Mouse (Mus musculus) ZHBTc4 (cell line): ENCODE data around the gene Mlh1.

Source experiments
- DNase-seq: peaks from one replicate; pipeline ENCODE4 v3.0.0-alpha.2; 2011; ENCODE audit warnings: low read depth, low spot score

The Mlh1 gene

DNA sequence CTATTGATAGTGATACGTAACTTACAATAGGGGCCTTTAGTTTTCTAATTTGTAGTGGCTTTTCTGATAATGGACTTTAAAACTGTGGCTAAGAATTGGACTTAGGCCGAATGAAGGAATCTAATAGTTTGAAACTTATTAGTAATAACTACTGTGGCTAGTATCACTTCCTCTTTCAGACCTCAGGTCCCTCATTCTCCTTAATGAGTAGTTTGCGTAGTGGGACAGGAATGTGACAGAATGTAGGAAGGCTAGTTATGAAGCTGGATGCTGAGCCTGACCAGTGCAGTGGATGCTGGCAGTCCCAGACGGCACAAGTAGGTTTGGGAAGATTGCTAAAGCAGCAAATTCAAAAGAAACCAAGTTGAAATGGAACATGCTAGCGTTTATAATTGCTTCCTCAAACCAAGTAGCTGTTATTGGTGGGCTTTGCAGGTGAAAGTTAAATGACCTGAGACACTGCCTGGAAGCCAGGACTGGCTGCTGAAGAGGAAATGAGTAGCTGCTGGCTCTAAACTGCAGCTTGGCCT is 51.0 kb downstream of the Mlh1 start:
- DNase-seq = no peak

DNA sequence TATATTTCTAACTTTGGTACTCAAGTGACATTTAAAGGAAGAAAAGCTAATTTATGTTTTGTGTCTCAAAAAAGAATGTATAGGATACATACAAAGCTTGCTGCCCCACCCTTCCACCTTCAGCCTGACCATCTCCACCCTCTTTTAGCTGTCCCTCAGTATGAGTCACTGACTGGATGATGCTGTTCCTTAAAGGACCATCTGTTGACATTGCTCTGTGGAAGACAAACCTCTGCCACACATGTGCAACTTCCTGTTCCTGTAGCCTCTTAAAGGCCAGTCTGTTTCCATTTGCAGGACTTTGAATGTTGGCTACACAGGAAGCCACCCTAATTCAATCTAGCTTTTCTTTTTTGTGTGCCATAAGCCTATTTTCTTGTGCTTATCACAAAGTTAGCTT is 55.2 kb downstream of the Mlh1 start:
- DNase-seq = no peak

DNA sequence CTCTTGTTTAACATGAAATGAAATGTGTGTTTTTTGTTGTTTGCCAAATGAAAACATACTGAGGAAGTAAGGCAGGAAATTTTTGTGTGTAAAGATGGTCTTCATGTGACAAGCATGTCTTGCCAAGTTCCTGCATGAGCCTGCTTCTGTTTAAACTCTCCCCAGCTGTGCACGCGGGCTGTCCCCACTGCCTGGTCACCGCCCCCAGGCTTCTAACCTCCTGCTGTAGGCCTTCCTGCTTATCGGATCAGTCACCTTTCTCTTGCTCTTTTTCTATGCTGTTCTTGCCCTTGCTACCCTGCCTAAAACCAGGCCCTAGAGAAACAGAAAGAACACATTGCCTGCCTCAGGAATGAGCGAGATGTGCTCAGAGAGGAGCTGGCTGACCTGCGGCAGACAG is 58.1 kb downstream of the Mlh1 start:
- no peak for DNase-seq

DNA sequence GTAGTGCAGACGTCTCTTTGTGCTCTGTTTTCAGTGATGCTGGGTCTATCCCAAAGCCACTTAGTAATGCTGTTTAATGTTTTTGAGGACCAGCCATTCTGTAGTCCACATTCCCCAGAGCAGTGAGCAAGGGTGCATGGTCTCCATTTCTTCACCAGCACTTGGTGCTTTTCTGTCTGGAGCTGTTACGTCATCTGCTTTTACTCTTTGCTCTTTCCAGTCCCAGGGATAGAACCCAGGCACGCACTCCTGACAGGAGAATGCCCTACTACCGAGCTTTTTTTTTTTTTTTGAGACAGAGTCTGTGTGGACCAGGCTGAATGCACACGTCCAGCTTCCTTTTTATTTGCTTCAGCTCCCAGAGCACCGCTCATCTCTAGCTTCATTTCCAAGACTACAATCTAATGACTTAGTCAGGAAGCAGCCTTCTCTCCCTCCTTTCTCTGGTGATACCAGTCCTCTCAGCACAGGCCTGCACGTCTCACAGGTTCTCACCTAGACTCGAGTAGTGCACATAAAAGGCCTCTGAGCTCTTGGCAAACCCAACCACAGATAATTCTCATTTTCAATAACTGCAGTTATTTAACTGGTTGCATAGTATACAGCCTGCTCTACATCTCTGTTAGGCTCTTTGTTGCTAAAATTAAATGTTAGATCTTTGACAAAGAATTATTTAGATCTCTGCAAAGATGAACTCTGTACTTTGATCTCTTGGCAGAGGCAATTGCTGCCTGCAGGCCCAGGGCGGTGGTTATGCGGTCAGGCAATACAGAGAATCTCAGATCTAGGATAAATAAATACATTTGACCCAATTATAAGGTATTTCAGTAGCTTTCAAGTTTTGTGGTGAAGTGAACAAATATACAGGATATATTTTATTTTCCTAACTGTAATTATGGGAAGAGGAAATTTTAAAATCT is 60.2 kb downstream of the Mlh1 start:
- DNase-seq = no peak

DNA sequence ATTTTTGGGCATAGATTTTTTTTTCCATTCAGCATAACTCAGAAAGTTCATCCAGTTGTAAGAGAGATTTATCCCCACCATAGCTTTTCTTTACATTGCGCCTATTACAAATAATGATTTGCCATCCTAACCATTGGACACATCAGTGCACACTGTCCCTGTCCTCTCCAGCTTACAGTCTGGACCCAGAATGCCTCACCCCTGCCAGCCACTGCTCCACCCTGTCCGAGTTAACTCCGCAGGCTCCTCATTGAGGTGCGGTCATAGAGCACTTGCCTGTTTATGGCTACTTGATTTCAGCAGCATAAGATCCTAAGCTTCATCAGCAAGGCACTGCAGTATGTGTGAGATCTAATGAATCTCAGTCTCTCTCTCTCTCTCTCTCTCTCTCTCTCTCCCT is 61.2 kb downstream of the Mlh1 start:
- no peak for DNase-seq

DNA sequence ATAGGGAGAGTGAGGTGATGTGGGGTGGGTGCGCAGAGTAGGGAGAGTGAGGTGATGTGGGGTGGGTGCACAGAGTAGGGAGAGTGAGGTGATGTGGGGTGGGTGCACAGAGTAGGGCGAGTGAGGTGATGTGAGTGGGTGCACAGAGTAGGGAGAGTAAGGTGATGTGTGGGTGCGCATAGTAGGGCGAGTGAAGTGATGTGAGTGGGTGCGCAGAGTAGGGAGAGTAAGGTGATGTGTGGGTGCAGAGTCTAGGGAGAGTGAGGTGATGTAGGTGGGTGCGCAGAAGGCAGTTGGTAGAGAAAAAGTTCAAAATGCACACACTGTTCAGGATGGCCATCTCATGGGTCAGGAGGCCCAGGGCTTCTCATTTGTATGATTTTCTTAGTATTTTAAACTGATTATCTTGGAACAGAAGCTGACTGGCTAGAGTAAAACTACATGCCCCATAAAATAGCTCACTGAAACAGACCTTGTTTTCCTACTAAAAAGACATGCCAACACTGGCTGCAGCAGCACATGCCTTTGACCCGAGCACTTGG is 62.4 kb downstream of the Mlh1 start:
- DNase-seq = no peak

DNA sequence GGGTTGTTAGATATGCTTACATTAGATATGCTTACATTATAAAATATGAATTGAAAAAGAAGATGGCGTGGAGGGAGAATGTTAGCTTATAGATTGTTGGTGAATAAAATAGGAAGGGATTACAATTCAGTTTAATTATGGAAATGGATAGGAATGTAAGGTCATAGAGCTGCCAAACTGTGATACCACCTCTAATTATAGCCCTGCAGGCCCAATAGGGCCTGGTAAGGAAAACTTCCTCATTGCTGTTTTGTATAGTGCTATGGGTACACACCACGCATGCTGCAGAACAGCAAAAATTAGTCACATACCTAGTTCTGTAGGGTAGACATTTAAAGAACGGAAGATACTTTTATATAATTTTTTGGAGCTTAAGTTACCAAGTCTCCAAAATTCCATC is 63.4 kb downstream of the Mlh1 start:
- DNase-seq = no peak

DNA sequence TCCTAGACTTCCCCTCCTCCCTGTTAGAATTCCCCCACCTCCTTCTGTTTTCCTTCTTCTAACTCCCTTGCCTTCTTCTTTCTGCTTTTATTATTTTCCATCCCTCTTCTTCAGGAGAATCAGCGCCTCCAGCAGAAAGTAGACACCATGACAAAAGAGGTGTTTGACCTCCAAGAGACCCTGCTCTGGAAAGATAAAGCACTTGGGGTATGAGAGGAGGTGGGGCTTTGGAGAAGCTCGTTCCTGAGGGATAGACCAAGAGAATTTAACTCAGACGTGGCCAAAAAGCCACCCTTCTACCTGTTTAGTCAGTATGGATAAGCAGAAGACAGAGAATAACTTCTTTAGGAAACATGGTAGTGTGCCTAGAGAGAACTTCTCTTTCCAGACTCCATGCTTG is 63.9 kb downstream of the Mlh1 start:
- DNase-seq = no peak

DNA sequence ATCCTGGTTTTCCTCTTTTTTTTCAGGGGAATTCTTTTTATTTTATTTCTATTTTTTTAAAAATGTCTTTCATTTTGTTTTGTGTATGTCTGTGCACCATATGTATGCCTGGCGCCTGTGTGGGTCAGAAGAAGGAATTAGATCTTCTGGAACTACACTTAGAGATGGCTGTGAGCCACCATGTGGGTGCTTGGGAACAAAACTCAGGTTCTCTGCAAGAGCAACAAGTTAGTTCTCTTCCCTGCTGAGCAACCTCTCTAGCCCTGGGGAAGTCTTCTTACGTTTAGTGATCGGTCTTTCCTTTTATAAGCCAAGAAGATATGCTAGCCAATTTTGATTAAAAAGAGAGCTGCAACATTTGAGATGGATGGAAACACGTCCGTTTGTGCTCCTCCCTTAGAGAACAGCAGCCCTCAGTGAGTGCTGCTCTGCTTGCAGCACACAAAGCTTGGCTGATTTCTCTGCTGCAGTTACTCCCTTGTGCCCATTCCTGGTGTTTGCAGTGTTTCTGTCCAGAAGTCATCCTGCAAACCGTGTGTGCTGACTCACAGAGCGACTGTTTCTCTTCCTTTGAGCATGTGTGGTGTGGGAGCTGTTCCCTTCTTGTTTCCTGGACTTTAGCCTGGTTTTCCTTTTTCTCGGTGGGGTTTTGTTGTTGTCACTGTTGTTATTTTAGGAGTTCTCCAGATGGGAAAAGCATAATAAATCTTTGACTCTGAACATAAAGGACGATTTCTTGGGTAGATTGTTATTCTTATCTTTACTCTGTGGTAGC is 66.8 kb downstream of the Mlh1 start:
- no peak for DNase-seq

DNA sequence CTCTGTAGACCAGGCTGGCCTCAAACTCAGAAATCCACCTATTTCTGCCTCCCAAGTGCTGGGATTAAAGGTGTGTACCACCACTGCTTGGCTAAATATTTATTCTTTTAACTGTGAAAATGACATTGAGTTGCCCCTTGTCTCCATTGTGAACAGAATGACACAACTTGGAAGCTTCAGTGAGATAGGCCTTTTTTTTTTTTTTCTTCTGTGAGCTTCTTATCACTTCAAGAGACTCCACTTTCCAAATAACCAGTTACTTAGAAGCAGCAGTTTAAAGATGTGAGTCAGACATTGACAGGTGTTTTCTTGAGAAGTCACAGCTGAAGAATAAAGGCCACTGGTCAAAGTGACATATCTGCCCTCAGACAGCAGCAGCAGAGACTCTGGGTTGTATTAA is 71.4 kb downstream of the Mlh1 start:
- no peak for DNase-seq

DNA sequence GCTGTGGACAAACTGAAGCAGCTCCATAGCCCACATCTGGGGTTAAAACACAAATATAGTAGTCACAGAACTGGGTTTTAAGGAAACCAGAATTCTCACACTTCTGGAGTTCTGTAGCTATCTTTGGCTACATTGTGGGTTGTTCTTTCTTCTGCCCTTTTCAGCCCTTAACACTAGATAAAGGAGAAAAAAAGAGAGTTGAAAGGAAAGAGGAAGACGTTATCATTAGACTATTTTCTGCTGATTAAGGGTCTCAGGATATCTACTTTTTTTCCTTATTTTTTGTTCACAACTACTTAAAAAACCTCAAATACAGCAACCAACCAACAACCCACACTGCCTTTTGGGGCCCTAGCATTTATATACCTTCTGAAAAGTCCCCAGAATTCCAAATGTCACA is 73.3 kb downstream of the Mlh1 start:
- no peak for DNase-seq

DNA sequence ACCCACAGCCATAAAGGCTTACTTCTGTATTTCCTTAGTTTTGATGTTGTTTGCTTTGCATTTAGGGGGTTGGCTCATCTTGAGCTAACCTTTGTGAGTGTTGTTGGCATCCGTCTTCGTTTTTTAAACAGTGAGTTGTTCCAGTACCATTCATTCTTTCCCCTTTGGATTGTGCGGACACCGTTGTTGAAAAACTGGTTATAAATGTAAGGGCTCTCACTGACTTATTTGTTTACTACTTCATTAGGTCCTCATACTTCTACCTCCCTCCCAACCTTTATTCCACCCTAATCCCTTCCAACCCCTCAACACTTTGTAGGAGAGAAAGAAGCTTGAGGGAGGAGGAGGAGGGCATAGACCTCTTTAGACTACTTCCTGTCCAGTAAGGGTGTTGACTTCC is 73.9 kb downstream of the Mlh1 start:
- no peak for DNase-seq

DNA sequence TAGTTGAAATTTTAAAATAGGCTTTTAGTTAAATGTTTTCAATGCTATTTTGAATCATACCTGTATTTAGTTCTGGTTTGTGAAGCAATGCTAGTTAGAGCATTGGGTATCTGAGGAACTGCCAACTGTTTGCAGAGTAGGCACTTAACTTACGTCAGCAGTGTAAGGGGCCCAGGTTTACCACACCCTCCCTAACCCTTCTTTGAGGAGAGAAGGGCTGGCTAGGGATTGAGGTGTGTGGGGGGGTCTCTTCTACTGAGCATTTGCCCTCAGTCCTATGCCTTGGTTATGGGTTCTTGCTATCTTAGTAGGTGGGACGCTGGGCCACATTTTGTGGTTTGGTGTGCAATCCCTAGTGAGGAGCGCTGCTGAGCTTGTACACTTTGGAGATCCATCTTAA is 74.5 kb downstream of the Mlh1 start:
- no peak for DNase-seq

DNA sequence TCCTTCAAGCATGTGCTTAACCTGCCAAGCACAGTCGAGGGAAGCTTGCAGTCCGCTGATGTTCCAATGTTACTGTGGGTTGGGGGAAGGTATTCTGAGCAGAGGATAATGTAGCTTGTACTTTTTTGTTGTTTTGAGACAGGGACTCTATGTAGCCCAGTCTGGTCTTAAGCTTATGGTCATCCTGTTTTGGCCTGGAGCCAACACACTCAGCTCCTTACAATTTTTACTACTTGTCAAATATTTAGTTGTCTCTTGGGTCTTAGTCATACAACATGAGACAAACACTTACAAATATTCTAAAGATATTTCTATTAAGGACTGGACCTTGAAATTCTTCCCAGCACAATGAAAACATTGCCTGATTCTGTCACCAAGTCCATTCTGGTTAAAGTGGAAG is 78.4 kb downstream of the Mlh1 start:
- DNase-seq = no peak

DNA sequence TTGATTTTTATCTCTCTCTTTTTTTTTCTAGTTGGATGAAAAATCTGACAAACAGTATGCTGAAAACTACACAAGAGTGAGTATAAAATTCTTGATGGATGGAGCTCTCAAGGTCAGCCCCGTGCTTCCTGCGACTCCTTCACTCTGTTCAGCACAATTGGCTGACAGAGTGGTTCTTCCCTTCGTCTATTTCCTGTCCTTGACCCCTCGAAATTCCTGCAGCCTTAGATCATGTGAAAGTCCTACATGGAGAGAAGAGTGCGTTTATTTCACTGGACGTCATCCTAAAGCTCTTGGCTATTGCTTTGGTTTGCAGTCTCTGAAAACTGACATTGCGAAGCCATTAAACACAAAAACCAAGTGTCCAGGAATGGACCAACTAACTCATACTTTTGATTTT is 82.9 kb downstream of the Mlh1 start:
- DNase-seq = no peak

DNA sequence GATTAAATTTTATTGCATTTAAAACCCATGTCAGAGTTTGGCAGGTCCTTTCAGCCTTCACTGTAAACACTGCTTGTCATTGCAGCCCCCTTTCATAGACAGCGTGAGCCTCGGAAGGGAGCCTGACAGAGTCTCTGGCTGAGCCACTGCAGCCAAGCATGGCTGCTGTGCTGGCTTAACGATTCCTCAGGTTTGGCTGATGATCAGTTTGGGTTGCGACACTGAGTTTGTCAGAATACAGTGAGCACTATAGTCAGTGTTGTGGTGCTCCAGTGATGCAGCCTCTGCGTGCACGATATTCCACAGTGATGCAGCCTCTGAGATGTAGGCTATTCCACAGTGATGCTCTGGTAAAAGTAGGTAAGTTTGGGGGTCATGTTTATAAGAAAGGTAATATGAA is 84.7 kb downstream of the Mlh1 start:
- no peak for DNase-seq

DNA sequence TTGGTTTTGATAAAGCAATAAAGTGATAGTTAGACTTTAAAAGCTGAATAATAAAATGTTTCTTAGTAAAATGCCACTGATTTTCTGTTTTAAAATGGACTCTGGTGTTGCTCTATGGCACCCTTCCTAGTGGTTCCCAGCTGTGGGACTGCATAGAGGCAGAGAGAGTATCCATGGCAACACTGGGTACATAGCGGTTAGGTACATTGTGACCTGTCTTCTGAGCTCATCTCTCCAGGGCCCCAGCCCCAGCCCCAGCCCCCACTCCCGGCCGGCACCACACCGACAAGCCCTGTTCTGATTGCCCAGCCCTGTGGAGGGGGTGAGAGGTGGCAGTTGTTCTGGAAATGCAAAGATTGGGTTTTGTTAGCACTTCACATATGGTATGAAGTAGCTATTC is 86.7 kb downstream of the Mlh1 start:
- DNase-seq = no peak

DNA sequence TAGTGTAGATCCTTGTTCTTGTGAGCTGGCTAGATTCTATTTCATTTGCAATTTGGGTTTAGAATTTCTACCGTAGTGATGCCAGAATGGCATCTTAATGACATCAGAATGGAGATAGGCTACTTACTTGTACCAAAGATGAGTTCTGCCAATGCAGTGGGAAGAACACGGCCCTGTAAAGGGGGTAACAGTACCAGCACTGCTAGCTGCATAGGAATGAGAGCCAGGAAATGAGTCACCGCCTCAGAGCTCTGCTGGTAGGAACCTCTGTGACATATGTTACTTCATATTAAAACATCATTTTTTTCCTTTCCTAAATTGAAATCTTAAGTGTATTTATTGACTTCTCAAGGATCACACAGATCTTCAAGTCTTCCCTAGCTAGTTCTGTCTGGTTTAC is 89.4 kb downstream of the Mlh1 start:
- DNase-seq = no peak

DNA sequence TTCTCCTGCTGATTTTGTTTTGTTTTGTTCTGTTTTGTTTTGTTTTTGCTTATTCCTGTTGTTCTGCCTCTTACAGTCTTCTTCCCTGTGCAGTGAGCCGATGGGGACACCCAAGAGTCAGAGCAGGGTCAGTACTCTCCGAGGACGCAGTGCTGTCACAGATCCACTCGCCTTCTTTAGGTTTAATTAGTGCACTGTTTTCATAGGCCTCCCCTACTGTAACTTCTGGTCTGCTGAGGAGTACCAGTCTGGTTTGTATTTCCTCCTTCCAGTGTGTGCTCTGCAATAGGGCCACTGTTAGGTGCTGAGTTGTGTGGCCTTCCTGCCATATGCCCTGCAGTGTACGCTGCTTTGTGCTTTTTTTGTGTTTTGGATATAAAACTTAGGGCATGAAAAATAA is 92.6 kb downstream of the Mlh1 start:
- DNase-seq = no peak
